In genomic region chr5:23850345-23851159, GRCm38 (mm10) we compare ENCODE assay signal across 8 mouse cellular contexts. TPM values are rescaled to one million over a fixed set of nuclear protein-coding genes. Genes with fewer than 3 reads are reported as not detected.
DNase-seq lines count a peak whose midpoint lies in the region; ATAC-seq and TF ChIP-seq lines count a peak whose summit lies in the region.

No protein-coding gene starts in this region.

- H3K4me1 ChIP-seq in embryonic facial prominence, embryonic 13.5 days: peaks cover 5% of the 10 kb centered on the region
- H3K4me1 ChIP-seq in heart, adult 2 months (ENCODE audit: control insufficient read depth, insufficient read depth, low read length): peaks cover 2% of the 10 kb centered on the region
- no peaks in the 10 kb centered on the region; the same call in 1 of the 2 replicates for H3K4me1 ChIP-seq in kidney, adult 2 months (ENCODE audit: control insufficient read depth, insufficient read depth, low read length)
- peaks cover 5% of the 10 kb centered on the region for H3K4me1 ChIP-seq in limb, embryonic 12.5 days (replicated peaks)
- 0 out of 2 replicates have a peak, but pooled peaks cover 5% of the 10 kb centered on the region for H3K4me1 ChIP-seq in midbrain, embryonic 14.5 days (ENCODE audit: control insufficient read depth, insufficient read depth, low read length)

- peak; percentile 93 for ATAC-seq in embryonic facial prominence, embryonic 13.5 days (ENCODE audit: insufficient number of reproducible peaks, insufficient read depth, low FRiP score, low TSS enrichment, low read depth)
- ATAC-seq in limb, embryonic 12.5 days (ENCODE audit: insufficient number of reproducible peaks, insufficient read depth, low FRiP score, low TSS enrichment, low read depth): peak; percentile 94
- ATAC-seq in midbrain, embryonic 14.5 days (ENCODE audit: low FRiP score, low TSS enrichment): peak; percentile 96

- TF ChIP-seq POLR2A in heart, adult 2 months (IDR thresholded peaks at IDR 0.05; ENCODE audit: insufficient read depth, low read depth, low read length): peak; percentile 68
- peak; percentile 41 for TF ChIP-seq POLR2A in kidney, adult 2 months (IDR thresholded peaks at IDR 0.05; ENCODE audit: low read depth, low read length)

- peak; percentile 94 for DNase-seq in 3134 (ENCODE audit: extremely low read depth, insufficient read length, low spot score)
- peak; percentile 95 to 96 for DNase-seq in adrenal gland, postnatal 36 days
- peak; percentile 92 to 96 for DNase-seq in heart, adult 2 months
- peak; percentile 94 for DNase-seq in kidney, adult 2 months
- DNase-seq in midbrain, embryonic 14.5 days: peak; percentile 93
- DNase-seq in spleen, adult 12 weeks (ENCODE audit: low spot score): peak; percentile 67

- TF ChIP-seq CTCF in heart, adult 2 months (IDR thresholded peaks at IDR 0.05): peak; percentile 81
- peak; percentile 56 for TF ChIP-seq CTCF in kidney, adult 2 months (conservative IDR thresholded peaks at IDR 0.05; ENCODE audit: insufficient read depth, insufficient read length, low read depth, low read length)

- peaks cover 36% of the 10 kb centered on the region for H3K36me3 ChIP-seq in embryonic facial prominence, embryonic 13.5 days
- no peaks in the 10 kb centered on the region for H3K36me3 ChIP-seq in heart, adult 2 months (ENCODE audit: control insufficient read depth, insufficient read depth, low read length)
- no peaks in the 10 kb centered on the region; the same call in 1 of the 2 replicates for H3K36me3 ChIP-seq in kidney, adult 2 months (ENCODE audit: control insufficient read depth, insufficient read depth, low read length)
- H3K36me3 ChIP-seq in limb, embryonic 12.5 days: peaks cover 35% of the 10 kb centered on the region
- peaks cover 31% of the 10 kb centered on the region for H3K36me3 ChIP-seq in midbrain, embryonic 14.5 days (ENCODE audit: control insufficient read depth, insufficient read depth, low read length)

- peak overlapping the region; percentile 77 for H3K4me2 ChIP-seq in embryonic facial prominence, embryonic 13.5 days
- peak overlapping the region; percentile 70 for H3K4me2 ChIP-seq in limb, embryonic 12.5 days
- peak overlapping the region; percentile 80 for H3K4me2 ChIP-seq in midbrain, embryonic 14.5 days (ENCODE audit: low read length)

- H3K27ac ChIP-seq in embryonic facial prominence, embryonic 13.5 days: peak overlapping the region; percentile 73
- peak overlapping the region; percentile 78 for H3K27ac ChIP-seq in heart, adult 2 months
- H3K27ac ChIP-seq in kidney, adult 2 months (ENCODE audit: insufficient read depth, low read depth, low read length): no peak overlapping the region; the same call in 1 of the 2 replicates
- peak overlapping the region; percentile 73 for H3K27ac ChIP-seq in limb, embryonic 12.5 days
- H3K27ac ChIP-seq in midbrain, embryonic 14.5 days (replicated peaks; ENCODE audit: low read depth, low read length): peak overlapping the region; percentile 58

- WGBS in embryonic facial prominence, embryonic 13.5 days: under 1% methylated on average over 61 of the region's 61 CpGs
- under 1% methylated on average over 61 of the region's 61 CpGs for WGBS in heart, adult 2 months
- under 1% methylated on average over 61 of the region's 61 CpGs for WGBS in kidney, adult 2 months
- WGBS in limb, embryonic 12.5 days: under 1% methylated on average over 60 of the region's 61 CpGs
- under 1% methylated on average over 61 of the region's 61 CpGs for WGBS in midbrain, embryonic 14.5 days

- peak overlapping the region; percentile 86 for H3K4me3 ChIP-seq in embryonic facial prominence, embryonic 13.5 days
- H3K4me3 ChIP-seq in heart, adult 2 months: peak overlapping the region; percentile 57
- peak overlapping the region; percentile 74 for H3K4me3 ChIP-seq in kidney, adult 2 months (ENCODE audit: insufficient read depth, low read depth, low read length)
- H3K4me3 ChIP-seq in limb, embryonic 12.5 days (replicated peaks): peak overlapping the region; percentile 90
- H3K4me3 ChIP-seq in midbrain, embryonic 14.5 days (replicated peaks; ENCODE audit: low read depth, low read length): peak overlapping the region; percentile 76

- 0 out of 2 replicates have a peak, but pooled peaks have one; percentile 44 for TF ChIP-seq EP300 in heart, adult 2 months (IDR thresholded peaks at IDR 0.05; ENCODE audit: insufficient read depth, low read depth, low read length)

- H3K79me2 ChIP-seq in heart, adult 2 months (replicated peaks; ENCODE audit: control insufficient read depth, insufficient read depth, low read length): no peaks in the 10 kb centered on the region

- peak overlapping the region; percentile 88 for H3K9ac ChIP-seq in embryonic facial prominence, embryonic 13.5 days
- H3K9ac ChIP-seq in heart, adult 2 months (ENCODE audit: low read depth, low read length): peak overlapping the region; percentile 71
- peak overlapping the region; percentile 84 for H3K9ac ChIP-seq in limb, embryonic 12.5 days (replicated peaks)
- peak overlapping the region; percentile 61 for H3K9ac ChIP-seq in midbrain, embryonic 14.5 days (replicated peaks; ENCODE audit: low read length)

- H3K27me3 ChIP-seq in embryonic facial prominence, embryonic 13.5 days: no peaks in the 10 kb centered on the region
- H3K27me3 ChIP-seq in heart, adult 2 months (ENCODE audit: control insufficient read depth, insufficient read depth, low read length): no peaks in the 10 kb centered on the region
- H3K27me3 ChIP-seq in kidney, adult 2 months (replicated peaks; ENCODE audit: control insufficient read depth, insufficient read depth, low read length): no peaks in the 10 kb centered on the region
- H3K27me3 ChIP-seq in limb, embryonic 12.5 days: no peaks in the 10 kb centered on the region
- no peaks in the 10 kb centered on the region for H3K27me3 ChIP-seq in midbrain, embryonic 14.5 days (ENCODE audit: control insufficient read depth, insufficient read depth, low read length)

- H3K9me3 ChIP-seq in embryonic facial prominence, embryonic 13.5 days: no peaks in the 10 kb centered on the region
- H3K9me3 ChIP-seq in limb, embryonic 12.5 days: no peaks in the 10 kb centered on the region
- no peaks in the 10 kb centered on the region for H3K9me3 ChIP-seq in midbrain, embryonic 14.5 days (ENCODE audit: control insufficient read depth, low read length)

- intact Hi-C loops in heart, adult 2 months (cut with DNase I): loop anchor here (2.0 to 5.0 kb wide), 3 partner anchors 42 to 312 kb away; partner anchors contain the start of gene Nupl2

RNA-seq across cellular contexts. Expression of gene Tomm7, which starts 6.6 kb away (rescaled TPM):
- total RNA-seq in adrenal gland, postnatal 36 days (2021): 100 to 1,000 TPM; 118 to 121 TPM
- 111 and 123 TPM in 2 replicates for polyA plus RNA-seq in embryonic facial prominence, embryonic 13.5 days (2015; fragmentation: Nextera tagmentation; extraction: Ambion mirVana)
- 100 to 1,000 TPM; 105 to 110 TPM for total RNA-seq in heart, adult 2 months (2021)
- polyA plus RNA-seq in heart, adult 2 months (2012; rRNA removed): 52.1 and 60.7 TPM in 2 replicates
- 49.4 and 80.7 TPM in 2 replicates for polyA plus RNA-seq in kidney, adult 2 months (2012; rRNA removed)
- 141 and 147 TPM in 2 replicates for polyA plus RNA-seq in limb, embryonic 12.5 days (2016; fragmentation: Nextera tagmentation; extraction: Ambion mirVana)
- polyA plus RNA-seq in midbrain, embryonic 14.5 days (2014; fragmentation: Nextera tagmentation; extraction: Ambion mirVana): 84.0 and 103 TPM in 2 replicates
